Mouse (Mus musculus) ES-CJ7 (cell line): ENCODE data around the gene Gm28041.
"Not testable (repeated sequence)": the region's sequence is repeated elsewhere in the genome, so short reads cannot be mapped to it uniquely, and the experiment has no call there.

Experiments
- DNase-seq: peaks from one replicate; pipeline ENCODE4 v3.0.0; 2011; ENCODE audit warnings: low read depth, low spot score

Gene Gm28041

DNA sequence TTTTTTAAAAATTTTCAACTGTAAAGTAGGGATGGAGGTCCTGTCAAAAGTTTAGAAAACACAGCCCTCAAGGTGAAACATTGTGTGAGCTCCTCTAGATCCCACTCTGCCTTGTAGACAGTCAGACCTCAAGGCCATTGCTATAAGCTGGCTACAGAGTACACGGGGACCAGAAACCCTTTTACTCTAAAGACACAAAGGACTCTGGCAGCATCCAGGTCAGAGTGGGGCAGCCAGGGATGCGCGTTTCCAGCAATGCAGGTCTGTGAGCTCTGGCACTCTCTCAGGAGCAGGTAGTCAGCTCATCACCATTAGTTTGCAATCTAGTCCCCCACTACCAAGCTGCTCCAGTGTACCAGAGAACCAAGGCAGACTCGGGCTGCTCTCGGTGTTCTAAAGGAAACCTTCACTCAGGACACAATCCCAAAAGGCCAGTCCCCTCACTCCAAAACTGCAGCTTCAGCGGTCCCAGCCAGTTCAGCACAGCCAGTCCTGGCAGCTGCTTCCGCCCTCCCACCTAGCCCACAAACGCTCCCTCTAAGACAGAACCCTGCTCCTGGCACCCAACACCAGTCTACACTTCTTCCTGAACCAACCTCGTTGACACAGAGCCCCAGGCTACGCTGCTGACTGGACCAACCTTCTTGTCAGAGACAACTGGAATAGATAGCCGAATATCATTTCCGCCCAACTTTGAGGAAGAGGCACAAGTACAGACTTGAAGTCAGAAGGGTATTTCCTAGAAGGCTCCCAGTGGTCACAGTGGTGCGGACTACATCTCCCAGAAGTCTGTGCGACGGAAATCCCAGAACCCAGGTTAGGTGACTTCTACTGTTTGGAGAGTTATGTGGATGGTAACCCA lies at the start of gene Gm28041, which contains the start of gene Zfp456:
Gene Gm28041 (minus strand): TSS at position 684 of the 862 bp plus-strand sequence.
Gene Zfp456 (minus strand): TSS at position 761 of the 862 bp plus-strand sequence.
- peak; percentile 66 for DNase-seq

- DNase-seq: peak; percentile 57
Observed at GRCm38 (mm10) chr13:67422532-67422931, 47.0 kb upstream of the Gm28041 start.

GRCm38 (mm10) chr13:67421207-67421857 lies 45.8 kb upstream of the Gm28041 start, which contains the start of gene Zfp459:
Gene Zfp459, minus strand, starts transcription at chr13:67421418.
- DNase-seq: peak; percentile 85

DNA sequence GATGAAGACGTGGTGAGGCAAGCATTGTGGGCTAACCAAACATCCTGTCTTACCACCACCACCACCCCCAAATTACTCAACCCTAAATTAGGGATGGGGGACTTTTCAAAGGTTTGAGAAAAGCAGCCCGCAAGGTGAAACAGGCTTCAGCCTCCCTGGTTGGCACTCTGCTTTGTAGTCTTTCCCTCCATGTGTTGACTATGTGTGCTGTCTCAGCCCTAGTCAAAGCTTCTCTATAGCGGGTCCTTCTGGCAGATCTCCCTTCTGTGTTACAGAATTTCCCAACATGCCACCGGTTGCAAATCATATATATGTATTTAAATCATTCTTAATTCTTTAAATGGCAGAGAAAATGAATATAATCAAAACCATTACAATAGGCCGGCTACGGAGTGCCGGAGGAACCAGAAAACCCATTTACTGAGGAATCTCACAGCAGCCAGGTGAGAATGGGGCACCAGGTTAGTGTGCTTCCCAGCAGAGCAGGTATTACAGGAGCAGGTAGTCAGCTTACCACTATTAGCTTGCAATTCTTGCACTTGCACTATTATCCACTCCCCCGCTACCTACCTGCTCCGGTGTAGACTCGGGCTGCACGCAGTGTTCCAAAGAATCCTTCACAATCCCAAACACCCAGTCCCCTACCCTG lies 45.1 kb upstream of the Gm28041 start:
- no peak for DNase-seq

DNA sequence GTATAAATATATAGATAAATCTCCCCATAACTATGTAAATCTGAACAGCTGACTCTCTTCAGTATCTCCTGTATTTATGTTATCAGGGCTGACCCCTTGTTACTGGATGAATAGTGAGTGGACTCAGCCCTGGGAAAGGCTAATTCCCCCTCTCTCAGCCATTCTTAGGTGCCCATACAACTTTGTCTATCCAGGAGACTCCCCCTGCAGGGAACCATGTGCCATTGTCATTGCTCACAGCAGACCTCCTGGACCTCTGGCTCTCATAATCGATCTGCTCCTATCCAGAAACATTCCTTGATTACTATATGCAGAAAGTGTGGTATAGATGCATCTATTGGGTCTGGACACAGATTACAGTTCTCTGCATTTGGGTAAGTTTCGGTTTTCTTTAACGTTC lies 41.3 kb upstream of the Gm28041 start:
- DNase-seq: peak; percentile 69

DNA sequence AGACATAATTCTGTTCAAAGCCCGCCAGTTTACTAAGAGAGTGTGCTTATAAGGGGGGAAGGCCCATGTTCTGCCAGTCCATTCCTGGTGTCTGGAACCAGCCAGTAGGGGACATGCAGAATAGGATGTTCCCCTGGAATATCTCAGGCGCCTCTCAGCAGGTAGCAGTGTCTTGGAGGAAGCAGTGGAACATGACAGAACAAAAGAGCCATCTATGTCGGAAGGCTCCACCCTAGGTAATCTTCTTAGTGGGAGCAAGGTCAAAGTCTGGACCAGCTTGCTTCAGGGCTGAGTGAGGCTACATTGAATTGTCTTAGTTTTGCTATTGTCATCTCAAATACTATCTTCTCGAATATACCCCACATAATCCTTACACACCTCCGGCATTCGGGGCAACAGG lies 40.2 kb upstream of the Gm28041 start:
- DNase-seq: peak; percentile 93

DNA sequence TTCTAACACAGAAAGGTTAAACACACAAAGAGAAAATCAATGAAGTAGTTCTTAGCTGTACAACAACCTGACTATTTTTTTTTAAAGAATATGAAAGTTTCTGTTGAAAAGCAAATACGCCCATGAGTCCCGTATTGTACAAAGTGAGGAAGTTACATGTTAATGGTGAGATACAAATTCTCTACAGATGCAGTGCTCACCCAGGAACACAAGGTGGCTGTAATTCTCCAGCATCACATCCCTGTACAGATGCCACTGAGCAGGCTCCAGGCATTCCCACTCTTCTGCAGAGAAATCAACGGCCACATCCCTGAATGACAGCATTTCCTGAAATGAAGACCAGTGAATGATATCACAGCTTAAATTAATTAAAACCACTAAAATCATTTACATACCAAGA lies 38.1 kb upstream of the Gm28041 start:
- DNase-seq: not testable (repeated sequence)

GRCm38 (mm10) chr13:67399183-67399903 lies 23.8 kb upstream of the Gm28041 start, which contains the start of gene Zfp429:
Gene Zfp429, minus strand, starts transcription at chr13:67399819.
- peak; percentile 40 for DNase-seq

- DNase-seq: not testable (repeated sequence)
Observed at GRCm38 (mm10) chr13:67376255-67376654, 722 bp upstream of the Gm28041 start.

DNA sequence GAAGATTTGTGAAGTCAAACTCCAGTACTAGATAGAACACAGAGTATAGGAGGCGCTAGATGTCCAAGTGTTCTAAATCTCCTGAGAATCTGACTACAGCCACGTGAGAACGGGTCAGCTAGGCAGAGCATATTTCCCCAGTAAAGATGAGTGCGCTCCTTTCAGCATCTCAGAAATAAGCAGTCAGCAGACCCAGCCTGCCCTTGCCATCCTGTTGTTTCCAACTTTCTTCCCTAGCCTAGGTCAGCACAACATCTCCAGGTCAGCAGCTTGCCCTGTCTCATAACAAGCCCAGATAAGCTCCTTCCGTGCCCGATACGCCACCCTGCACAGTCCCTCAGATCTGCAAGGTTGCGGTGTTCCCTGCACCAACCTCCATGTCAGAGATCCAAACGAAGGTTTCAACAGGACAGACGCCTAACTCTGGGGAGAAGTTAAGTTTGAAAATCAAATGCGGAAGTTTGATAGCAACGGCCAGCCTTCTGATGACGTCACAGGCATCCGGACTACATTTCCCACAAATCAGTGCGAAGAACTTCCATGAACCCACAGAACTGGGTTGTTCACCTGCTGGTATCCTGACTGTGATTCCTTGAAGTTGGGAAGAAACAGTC lies 15.3 kb downstream of the Gm28041 start, which contains the start of the genes Gm28044 and Zfp953:
Gene Gm28044 (minus strand): TSS at position 406 of the 614 bp plus-strand sequence.
Gene Zfp953 (minus strand): TSS at position 475 of the 614 bp plus-strand sequence.
- peak; percentile 85 for DNase-seq

DNA sequence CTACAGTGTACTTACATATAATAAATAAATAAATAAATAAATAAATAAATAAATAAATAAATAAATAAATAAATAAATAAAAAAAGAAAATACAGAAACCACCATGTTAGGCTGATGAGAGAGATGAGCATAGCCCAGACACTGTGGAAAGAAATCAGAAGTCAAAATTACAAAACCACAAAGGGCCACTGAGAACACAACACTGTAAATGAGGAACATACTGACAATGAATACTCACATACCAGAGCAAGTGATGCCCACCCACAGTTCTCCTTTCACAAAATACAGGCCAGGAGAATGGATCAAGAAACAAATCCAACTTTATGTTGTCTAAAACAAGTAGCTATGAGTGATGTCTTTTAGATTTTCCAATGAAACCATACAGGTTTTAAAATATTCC lies 23.7 kb downstream of the Gm28041 start:
- no peak for DNase-seq

GRCm38 (mm10) chr13:67343422-67343821 lies 32.1 kb downstream of the Gm28041 start:
- no peak for DNase-seq

GRCm38 (mm10) chr13:67332877-67333276 lies 42.7 kb downstream of the Gm28041 start:
- no peak for DNase-seq

DNA sequence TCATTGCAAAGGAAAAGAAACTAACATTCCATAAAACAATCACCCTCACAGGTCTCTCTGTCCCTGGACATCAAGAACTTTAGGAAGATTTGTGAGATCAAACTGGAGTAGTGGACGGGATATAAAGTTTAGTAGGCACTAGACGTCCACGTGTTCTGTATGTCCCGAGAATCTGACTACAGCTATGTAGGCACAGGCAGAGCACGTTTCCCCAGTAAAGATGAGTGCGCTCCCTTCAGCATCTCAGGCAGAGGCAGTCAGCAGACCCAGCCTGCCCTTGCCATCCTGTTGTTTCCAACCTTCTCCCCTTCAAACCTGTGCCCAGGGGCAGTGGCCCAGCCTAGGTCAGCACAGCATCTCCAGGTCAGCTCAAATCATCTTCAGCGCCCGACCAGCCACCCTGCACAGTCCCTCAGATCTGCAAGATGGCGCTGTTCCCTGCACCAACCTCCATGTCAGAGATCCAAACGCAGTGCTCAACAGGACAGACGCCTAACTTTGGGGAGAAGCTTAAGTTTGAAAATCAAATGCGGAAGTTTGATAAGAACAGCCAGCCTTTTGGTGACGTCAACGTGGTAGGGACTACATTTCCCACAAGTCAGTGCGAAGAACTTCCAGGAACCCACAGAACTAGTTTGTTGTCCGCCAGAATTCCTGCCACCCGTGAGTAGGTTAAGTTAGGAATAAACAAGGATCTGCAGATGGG lies 43.4 kb downstream of the Gm28041 start, which contains the start of gene Zfp595:
Gene Zfp595 (minus strand): TSS at position 552 of the 706 bp plus-strand sequence.
- peak; percentile 88 for DNase-seq

DNA sequence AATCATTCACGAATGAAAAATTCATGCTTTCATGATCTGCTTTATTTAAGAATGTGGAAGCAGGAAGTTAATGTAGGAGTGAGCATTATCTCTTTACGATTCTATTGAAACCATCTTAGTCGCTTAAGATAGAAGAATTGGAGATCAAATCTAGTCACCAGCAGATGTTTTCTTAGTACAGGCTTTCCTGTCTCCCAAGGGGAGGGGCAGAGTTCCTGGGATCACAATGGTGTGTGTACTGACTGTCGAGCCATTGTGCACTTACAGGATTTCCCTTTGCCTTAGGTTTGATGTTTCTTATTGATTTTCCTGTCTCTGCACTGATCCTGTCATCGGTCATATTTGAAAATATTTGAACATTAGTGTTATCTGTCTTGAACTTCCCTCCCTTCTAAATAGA lies 68.8 kb downstream of the Gm28041 start:
- DNase-seq: no peak

DNA sequence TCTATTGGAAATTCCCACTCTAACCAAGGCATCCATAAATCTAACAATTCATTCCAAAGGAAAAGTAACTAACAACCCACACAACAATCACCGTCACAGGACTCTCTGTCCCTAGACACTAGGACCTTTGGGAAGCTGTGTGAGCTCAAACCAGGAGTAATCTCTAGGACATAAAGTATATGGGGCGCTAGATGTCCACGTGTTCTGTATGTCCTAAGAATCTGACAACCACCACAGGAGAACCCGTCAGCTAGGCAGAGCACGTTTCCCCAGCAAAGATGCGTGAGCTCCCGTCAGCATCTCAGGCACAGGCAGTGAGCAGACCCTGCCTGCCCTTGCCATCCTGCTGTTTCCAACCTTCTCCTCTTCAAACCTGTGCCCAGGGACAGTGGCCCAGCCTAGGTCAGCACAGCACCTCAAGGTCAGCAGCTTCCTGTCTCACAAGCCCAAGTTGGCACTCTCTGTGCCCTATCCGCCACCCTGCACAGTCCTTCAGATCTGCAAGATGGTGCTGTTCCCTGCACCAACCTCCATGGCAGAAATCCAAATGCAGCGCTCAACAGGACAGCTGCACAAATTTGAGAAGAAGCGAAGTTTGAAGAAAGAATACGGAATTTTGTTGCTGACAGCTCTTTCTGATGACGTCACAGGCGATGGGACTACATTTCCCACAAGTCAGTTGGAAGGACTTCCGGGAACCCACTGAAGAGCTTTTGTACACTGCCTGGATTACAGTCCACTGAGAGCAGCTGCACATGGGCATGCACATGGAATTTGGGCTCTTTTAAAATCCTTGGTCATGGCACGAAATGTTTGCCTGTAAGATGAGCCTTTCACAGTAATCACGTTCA lies 69.5 kb downstream of the Gm28041 start, which contains the start of gene Zfp457:
Gene Zfp457 (minus strand): TSS at position 664 of the 851 bp plus-strand sequence.
- DNase-seq: peak; percentile 90
